Mouse (Mus musculus) kidney, postnatal 14 days (tissue): Measurements from ENCODE around the gene Lpar4.

Experiments used
- DNase-seq: peaks from one replicate; pipeline ENCODE4 v3.0.0; 2022; ENCODE audit warnings: mixed read lengths

Gene Lpar4

DNA sequence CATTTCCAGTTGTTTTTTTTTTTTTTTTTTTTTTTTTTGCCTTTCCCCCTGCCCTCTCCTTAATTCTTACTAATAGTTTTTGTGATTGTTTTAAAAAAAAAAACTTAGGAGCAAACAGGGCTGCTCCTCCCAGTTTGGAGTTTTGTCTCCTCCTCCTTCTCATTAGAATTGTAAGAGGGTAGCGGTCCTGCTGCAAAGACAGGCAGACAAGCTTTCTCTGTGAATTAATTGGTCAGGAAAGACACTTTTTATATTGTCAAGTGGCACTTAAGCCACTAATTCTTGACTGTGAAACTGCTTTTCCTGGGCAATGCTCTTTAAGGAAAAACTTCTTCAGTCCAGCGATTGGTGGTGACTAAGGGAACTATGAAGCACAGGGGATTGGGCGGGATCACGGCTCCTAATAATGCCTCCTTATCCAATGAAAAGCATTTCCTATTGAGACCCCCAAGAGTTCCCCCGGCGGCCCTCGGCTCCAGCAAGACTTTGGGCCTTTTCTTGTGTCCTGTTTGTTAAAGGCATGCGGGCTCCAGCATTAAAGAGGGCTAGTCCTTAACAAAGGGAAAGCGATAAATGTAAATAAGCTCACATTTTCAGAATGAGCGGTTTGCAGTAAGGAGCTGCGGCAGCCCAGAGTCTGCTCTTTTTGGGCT is at the start of gene Lpar4:
Lpar4 (plus strand) TSS at position 451 of the 653 bp plus-strand sequence.
- peak; percentile 43 for DNase-seq

DNA sequence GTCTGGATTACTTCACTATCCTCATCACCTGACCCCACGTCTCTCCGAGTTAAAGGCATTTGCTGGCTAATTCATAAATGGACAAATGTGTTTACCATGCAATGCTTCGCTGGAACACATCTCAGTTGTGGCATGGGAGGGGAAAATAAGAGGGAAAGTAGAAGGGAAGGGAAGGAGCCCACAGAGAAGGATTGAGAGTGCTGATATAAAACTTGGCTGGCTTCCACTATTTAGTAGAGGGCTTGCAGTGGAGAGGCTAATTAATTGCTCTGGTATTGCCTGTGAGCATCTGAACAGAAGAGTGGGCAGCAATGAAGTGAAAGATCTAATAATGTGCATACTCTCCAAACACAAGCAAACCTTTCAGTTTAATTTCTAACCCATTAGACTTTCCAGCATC is 49.0 kb upstream of the Lpar4 start:
- no peak for DNase-seq

DNA sequence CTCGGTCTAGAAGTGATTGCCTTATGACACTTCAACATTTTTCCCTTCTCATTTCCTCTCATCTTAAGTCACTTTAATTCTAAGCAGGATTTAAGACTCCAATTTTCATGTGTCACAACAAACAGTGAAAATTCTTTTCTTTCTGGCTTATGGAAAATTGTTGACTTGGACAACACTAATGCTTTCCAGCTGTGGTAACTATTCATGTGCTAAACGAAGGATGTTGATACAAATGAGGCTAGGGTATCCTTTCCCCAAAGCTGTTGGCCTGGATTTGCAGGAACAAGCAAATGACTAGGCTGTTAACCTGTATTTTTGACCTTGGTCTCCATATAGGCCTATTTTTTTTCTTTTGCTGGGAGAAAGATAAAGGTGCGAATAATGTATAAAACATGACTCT is 48.5 kb upstream of the Lpar4 start:
- no peak for DNase-seq

DNA sequence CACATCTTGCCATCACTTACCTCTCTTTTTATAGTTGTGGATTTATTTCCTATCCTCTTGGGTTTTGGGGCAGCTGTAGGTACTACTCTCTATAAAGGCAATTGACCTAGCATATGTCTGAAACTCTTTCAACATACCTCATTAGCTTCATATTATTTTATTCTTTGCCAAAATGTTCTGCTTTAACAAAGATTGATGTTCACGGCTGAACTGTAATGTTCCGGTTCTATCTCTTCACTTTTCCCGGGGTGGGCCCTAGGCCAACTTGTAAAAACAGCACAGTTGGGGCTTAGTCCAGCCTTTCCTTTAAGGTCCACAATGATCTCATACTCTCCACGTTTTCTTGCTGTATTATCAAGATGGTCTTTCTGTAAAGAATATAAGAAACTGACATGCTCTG is 48.1 kb upstream of the Lpar4 start:
- DNase-seq, result peak; percentile 6

DNA sequence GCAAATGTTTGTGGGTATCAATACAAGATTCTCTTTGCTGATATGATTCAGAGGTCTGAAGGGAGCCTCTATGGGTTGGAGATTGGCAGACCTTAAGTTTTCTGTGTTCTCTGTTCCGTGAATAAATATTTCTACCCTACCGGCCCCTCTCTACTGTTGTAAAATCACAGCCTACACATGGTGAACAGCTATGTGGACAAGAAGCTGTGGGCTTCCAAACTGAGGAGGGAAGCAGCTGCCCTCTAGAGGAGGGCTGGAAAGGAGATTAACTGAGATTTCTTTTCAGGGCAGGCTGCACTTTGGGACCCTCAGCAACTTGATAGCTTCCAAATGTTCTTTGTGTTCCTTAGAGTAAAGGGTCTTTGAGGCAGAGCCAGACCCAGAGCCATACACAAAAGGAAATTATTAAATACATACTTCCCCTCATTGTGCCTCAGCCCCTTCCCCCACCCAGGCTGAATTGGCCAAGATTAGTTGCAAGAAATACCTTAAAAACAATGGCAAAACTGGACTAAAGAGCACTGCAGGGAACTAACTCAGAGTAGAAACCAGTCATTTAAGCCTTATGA is 22.6 kb upstream of the Lpar4 start:
- DNase-seq, result no peak

DNA sequence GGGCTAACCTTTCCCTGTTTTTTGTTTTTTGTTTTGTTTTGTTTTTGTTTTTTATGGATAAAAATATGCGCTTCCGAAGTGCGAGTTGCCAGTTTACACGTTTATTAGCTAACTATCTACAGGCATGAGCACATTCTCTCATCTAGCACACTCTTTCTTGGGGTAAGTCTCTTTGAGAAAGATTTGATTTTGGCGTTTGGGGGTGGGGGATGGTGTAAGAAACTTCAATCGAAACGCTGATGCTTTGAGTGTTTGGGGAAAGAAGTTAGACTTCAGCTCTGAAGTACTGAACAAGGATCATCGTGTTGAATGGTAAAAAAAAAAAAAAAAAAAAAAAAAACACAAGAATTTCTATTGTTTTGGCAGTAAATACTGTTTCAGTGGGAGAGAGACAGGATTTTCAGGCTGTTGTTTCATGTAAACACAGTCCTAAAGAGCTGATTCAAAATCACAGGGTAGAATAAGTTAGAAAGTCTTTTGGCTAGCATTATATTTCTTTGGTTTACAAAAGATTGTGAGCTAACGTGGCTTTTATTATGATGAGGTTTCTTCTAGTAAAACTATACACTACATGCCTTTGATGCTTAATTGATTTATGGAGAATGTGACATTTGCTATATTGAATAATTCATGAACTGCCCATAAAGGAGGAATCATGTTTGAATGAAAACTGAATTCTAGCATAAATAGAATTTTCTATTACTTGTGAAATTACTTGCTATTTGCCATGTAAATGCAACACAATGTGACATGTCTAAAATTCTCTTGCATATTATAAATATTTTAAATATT is 599 bp downstream of the Lpar4 start:
- no peak for DNase-seq

DNA sequence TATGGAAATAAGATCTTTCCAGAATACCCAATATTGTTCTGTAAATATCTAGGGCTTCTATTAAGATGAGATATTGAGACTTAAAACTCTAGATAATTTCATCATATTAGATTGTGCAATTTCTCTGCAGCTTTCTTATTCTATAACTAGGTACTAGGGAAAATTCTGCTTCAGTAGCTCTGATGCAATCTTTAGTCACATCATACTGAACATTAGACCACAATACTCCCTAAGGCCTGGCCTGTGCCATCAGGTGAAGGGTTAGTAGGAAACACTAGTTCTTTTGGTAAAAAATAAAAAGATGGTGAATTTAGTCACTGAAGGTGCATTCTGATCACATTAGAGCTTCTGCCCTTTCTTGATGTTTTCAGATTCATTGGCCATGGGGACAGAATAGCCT is 4.1 kb downstream of the Lpar4 start:
- no peak for DNase-seq

DNA sequence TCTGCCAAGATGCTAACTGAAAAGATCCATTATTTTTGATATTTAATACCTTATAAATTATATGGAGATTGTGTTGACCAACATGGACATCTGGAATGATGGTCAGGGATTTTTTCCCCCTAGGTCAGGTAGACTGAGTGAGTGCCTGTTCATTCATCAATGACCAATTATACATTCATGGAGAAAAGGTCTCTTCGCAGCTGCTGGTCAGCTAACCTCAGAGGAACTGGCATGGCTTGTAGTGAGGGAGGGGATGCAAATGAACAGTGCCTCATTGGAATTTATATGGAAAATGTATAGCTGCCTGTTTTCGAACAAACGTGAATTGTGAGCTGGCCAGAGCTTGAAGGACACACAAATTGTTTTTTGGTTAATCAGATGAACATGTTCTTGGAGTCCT is 18.9 kb downstream of the Lpar4 start:
- no peak for DNase-seq

DNA sequence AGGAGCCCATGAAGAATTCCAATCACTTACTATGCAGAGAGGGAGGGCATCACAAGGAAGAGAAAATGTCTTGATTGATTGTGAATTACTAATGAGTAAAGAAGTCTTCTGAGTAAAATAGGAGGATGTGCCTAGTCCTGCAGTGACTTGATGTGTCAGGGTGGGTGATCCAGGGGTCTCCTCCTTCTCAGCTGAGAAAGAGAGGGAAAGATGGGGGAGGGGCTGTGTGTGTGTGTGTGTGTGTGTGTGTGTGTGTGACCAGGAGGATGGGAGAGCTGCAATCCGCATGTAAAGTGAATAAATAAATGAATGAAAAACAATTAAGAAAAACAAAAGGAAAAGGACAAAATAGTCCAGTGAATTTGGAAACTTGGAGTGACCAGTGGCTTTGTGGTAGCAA is 30.1 kb downstream of the Lpar4 start:
- no peak for DNase-seq

DNA sequence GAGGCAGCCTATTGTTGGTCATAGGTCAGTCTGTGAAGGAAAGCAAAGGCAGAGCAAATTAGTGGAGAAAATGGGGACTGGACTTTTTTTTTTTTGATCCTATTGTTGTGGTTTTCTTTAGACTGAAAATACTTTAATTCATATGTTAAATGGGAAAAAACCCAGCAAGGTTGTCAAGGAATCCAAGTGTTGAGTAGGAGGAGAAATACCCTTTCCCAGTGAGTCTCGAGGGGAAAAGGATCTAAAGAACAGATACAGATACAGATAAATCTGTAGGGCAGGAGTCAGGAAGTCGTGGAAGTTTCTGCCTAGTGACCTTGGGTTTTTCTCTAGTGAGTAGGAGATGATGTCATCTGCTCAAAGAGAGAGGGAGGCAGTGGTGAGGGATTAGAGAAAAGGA is 30.6 kb downstream of the Lpar4 start:
- DNase-seq, result no peak

DNA sequence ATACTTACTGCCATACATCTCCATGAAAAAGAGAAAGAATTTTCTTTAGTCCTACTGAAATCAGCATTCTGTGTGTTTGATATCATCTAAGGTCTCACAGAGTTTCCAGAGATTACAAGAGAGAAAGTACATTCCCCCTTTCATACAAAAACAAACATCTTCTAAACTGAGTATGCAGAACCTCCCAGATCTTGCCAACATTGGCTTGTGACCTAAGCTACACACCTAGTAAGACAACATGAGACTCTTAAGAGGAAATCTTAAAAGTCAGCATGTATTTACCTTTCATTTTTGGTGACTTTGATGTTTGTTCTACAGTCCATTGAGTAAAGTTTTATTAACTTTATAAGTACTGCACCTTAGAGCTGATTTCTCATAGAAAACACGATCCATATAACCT is 33.4 kb downstream of the Lpar4 start:
- DNase-seq, result no peak

DNA sequence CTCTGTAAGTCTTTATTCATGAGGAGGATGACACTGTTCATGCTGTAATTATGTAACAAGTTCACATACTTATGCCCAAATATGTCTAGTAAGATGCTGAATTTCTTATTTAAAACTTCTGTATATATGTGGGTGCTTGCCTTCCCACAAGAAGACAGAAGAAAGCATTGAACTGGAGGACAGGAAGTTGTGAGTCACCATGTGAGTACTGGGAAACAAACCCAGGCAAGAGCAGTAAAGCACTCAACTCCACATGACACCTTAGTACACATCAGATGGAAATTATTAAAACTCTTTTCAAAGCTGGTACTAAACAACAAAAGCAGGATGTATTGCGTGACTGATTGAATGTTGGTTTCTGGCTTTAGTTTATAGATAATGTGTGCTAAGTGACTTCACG is 41.8 kb downstream of the Lpar4 start:
- DNase-seq, result no peak

DNA sequence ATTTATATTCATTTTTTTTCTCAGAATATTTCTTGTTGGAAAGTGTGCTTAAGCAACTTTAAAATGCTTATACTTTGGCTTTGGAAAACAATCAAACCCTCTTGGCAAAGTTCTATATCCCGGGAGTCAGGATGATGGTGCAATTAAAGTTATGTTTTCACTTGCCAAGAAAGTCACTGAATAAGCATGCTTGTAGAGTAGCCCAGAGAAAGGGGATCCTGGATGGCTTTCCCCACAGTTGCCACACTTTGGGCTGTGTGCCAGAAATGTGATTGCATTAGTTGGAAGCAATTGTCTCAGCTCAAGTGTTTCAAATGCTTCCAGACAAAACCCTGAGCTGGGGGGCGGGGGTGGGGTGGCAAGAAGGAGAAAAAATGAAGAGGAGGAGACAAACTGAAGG is 43.9 kb downstream of the Lpar4 start:
- DNase-seq, result no peak
